Mouse (Mus musculus): ENCODE measurements around the gene Fam173a. TPM values are rescaled to one million over a fixed set of nuclear protein-coding genes. Genes with fewer than 3 reads are reported as not detected.

The Fam173a gene
- 140 and 190 TPM in 2 replicates for polyA plus RNA-seq (2012; rRNA removed)

GRCm38 (mm10) chr17:25792615-25793014 is at the start of gene Fam173a:
Gene Fam173a (minus strand): TSS chr17:25792901.

GRCm38 (mm10) chr17:25841117-25841880 is 48.6 kb upstream of the Fam173a start, which contains the start of gene Gm20683:
Gene Gm20683 (minus strand): TSS chr17:25841763.

GRCm38 (mm10) chr17:25837076-25837410 is 44.3 kb upstream of the Fam173a start, which contains the start of gene Rhbdl1:
Gene Rhbdl1 (minus strand): TSS chr17:25837295.

GRCm38 (mm10) chr17:25833291-25833663 is 40.6 kb upstream of the Fam173a start, which contains the start of gene Stub1:
Gene Stub1 (minus strand): TSS chr17:25833404.

DNA sequence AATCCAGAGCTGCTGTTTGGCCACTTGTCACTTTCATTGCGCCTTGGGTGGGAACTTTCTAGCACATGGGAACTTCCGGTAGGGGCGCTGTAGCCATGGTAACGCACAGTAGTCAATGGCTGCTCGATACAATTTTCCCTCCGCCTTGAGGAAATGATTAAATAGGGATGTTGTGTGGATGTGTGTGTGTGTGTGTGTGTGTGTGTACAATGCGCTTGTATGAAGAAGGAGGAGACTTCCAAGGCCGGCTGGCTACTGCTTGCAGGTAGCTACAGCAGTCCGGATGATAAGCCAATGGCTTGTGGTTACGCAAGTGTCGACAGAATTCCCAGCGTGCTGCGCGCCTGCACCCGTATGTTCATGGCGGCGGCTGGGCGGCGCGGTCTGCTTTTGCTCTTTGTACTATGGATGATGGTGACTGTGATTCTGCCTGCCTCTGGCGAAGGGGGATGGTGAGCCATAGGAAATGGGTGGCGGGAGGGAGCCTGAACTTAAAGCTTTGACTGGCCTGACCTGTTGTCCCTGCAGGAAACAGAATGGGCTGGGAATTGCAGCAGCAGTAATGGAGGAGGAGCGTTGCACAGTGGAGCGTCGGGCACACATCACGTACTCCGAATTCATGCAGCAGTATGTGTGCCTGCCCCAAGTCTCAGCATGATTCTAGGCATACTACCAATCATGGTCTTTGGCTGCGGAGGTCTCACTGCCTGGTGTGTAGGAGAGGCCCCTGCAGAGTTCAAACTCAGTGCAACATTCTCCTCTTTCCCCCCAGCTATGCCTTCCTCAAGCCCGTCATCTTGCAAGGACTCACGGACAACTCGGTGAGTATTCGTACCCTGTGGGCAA is 36.2 kb upstream of the Fam173a start, which contains the start of gene Jmjd8:
Gene Jmjd8 (plus strand): TSS at position 156 of the 846 bp plus-strand sequence.

GRCm38 (mm10) chr17:25823452-25823851 is 30.8 kb upstream of the Fam173a start, which contains the start of gene Wdr24:
Gene Wdr24 (plus strand): TSS chr17:25823627.

DNA sequence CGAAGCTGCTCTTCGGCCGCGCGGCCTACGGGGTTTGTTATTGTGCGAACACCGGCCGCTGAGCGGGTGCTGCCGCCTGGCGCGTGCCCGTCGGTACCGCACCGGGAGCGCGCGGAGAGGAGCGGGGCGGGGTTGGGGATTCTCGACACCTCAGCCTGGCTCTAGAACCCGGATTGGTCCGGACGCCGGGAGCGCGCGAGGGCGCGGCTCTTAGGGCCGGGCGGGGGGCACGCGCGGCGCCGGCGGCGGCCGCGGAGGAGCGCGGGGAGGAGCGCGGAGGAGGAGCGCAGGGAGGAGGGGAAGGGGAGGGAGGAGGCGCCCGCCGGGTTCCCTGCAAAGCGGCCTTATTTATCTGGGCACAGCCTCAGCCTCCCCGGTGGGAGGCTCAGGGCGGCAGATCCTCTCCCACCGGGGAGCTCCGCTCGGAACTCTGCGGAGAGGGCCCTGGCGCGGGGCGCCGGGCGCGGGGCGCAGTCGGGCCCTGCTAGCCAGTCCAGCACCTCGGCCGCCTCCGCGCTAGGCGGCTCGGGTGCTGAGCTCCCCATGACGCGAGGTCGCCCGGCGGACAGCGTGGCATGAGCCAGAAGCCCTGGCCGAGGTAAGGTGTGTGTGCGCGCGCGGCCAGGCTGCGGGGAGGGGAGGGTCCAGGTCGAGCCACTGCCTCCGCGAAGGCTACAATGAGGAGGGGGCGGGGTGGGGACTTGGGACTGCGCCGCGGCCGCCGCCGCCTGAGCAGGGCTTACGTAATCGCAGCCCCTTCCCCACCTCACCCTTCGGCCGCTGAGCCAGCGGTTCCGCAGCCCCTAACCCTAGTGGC is 16.3 kb upstream of the Fam173a start, which contains the start of gene Fbxl16:
Gene Fbxl16 (plus strand): TSS at position 297 of the 817 bp plus-strand sequence.

GRCm38 (mm10) chr17:25796951-25797369 is 4.3 kb upstream of the Fam173a start, which contains the start of gene Metrn:
Gene Metrn (minus strand): TSS chr17:25797136.

GRCm38 (mm10) chr17:25795609-25796092 is 3.0 kb upstream of the Fam173a start, which contains the start of gene AC134908.4:
Gene AC134908.4 (minus strand): TSS chr17:25795659.

DNA sequence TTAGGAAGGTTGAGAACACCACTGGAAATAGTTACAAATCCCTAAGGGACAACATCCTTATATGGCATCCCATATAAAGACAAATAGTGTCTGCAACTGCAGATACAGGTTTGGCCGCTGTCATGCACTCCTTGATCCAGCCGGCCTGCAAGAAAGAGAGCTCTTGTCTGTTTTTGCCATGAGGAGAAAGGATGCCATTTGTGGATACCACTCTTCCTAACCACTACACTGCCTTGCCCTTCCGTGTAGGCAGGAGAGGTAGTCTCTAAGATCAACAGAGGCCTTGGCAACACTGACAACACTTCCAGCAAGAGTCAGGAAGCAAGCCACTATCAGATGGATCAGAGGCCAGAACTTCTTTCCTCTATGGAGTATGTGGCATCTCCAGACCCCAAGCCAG is 6.4 kb downstream of the Fam173a start, which contains the start of gene Ccdc78:
Gene Ccdc78 (plus strand): TSS at position 301 of the 400 bp plus-strand sequence.

DNA sequence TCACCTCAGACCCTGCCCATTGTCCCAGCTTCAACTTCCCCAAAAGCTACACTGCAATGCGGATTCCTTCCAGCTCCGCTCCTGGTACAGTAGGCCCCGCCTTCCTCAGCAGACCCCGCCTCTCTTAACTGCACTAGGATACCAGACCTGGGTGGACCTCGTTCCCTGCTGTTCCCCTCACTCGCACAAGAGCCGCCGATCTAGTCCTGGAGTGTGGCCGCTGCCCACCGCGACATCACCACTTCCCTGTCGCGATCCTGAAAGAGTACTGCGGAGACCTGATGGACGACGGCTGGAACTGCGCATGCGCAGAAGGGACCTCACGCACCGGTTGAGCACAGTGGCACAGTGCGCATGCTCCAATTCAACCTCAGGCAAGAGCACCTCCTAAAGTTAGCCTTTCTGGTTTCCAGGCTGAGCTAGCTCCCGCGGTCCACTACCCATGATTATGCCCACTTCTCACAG is 7.4 kb downstream of the Fam173a start, which contains the start of gene Haghl:
Gene Haghl (minus strand): TSS at position 393 of the 465 bp plus-strand sequence.

GRCm38 (mm10) chr17:25773549-25774120 is 19.1 kb downstream of the Fam173a start, which contains the start of gene Narfl:
Gene Narfl (plus strand): TSS chr17:25773776.

DNA sequence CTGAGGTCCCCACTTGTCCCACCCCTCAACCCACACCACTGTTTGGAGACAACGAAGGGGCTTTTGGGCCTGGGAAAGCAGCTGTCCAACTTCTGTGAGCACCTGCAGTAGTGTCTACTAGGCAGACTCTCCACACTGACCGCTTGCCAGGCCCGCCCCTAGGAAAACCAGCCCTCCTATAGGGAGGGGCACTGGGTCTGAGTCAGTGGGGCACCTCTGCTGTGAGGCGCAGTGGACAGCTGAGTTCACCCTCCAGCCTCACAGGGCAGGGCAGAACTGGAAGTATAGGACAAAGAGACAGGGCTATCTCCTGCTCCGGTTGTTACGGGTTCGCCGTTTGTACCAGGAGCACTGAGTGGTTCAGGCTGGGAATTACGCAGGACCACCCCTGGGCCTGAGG is 38.5 kb downstream of the Fam173a start, which contains the start of gene Msln:
Gene Msln (minus strand): TSS at position 138 of the 400 bp plus-strand sequence.

Other genes starting within 250 kb of the Fam173a start
- 1.0 and 1.8 TPM in 2 replicates for gene Sox8, start 222.2 kb downstream of the Fam173a start, polyA plus RNA-seq (2012; rRNA removed)
- gene Lmf1, start 213.8 kb downstream of the Fam173a start, polyA plus RNA-seq (2012; rRNA removed): 20.6 and 23.5 TPM in 2 replicates
- gene Gng13, start 75.7 kb downstream of the Fam173a start, polyA plus RNA-seq (2012; rRNA removed): 0.17 and 0.48 TPM in 2 replicates
- gene Chtf18, start 65.5 kb downstream of the Fam173a start, polyA plus RNA-seq (2012; rRNA removed): 9.4 and 10.7 TPM in 2 replicates
- gene Rpusd1, start 65.2 kb downstream of the Fam173a start, polyA plus RNA-seq (2012; rRNA removed): 37.3 and 40.1 TPM in 2 replicates
- gene Mslnl, start 56.9 kb downstream of the Fam173a start, polyA plus RNA-seq (2012; rRNA removed): 0.59 and 0.60 TPM in 2 replicates
- 5.1 and 8.6 TPM in 2 replicates for gene Msln, start 38.5 kb downstream of the Fam173a start, polyA plus RNA-seq (2012; rRNA removed)
- 23.0 and 24.0 TPM in 2 replicates for gene Narfl, start 19.1 kb downstream of the Fam173a start, polyA plus RNA-seq (2012; rRNA removed)
- 42.7 and 47.9 TPM in 2 replicates for gene Haghl, start 7.2 kb downstream of the Fam173a start, polyA plus RNA-seq (2012; rRNA removed)
- gene Ccdc78, start 6.3 kb downstream of the Fam173a start, polyA plus RNA-seq (2012; rRNA removed): not detected in 2 replicates
- 0.90 and 1.5 TPM in 2 replicates for gene AC134908.4, start 2.8 kb upstream of the Fam173a start, polyA plus RNA-seq (2012; rRNA removed)
- gene Metrn, start 4.2 kb upstream of the Fam173a start, polyA plus RNA-seq (2012; rRNA removed): 30.8 and 45.3 TPM in 2 replicates
- 6.1 and 6.7 TPM in 2 replicates for gene Fbxl16, start 16.2 kb upstream of the Fam173a start, polyA plus RNA-seq (2012; rRNA removed)
- 41.6 and 47.1 TPM in 2 replicates for gene Wdr24, start 30.7 kb upstream of the Fam173a start, polyA plus RNA-seq (2012; rRNA removed)
- gene Jmjd8, start 36.0 kb upstream of the Fam173a start, polyA plus RNA-seq (2012; rRNA removed): 61.3 and 67.4 TPM in 2 replicates
- gene Stub1, start 40.5 kb upstream of the Fam173a start, polyA plus RNA-seq (2012; rRNA removed): 184 and 196 TPM in 2 replicates
- gene Rhbdl1, start 44.4 kb upstream of the Fam173a start, polyA plus RNA-seq (2012; rRNA removed): 20.1 and 27.0 TPM in 2 replicates
- 87.9 and 110 TPM in 2 replicates for gene Gm20683, start 48.9 kb upstream of the Fam173a start, polyA plus RNA-seq (2012; rRNA removed)
- gene Rhot2, start 52.0 kb upstream of the Fam173a start, polyA plus RNA-seq (2012; rRNA removed): 134 and 145 TPM in 2 replicates
- gene Wdr90, start 68.6 kb upstream of the Fam173a start, polyA plus RNA-seq (2012; rRNA removed): 31.9 and 49.4 TPM in 2 replicates
- 146 and 175 TPM in 2 replicates for gene Mcrip2, start 75.9 kb upstream of the Fam173a start, polyA plus RNA-seq (2012; rRNA removed)
- 300 and 336 TPM in 2 replicates for gene Mettl26, start 82.2 kb upstream of the Fam173a start, polyA plus RNA-seq (2012; rRNA removed)
- 1.6 and 2.1 TPM in 2 replicates for gene Wfikkn1, start 88.0 kb upstream of the Fam173a start, polyA plus RNA-seq (2012; rRNA removed)
- 53.2 and 56.8 TPM in 2 replicates for gene Rab40c, start 126.8 kb upstream of the Fam173a start, polyA plus RNA-seq (2012; rRNA removed)
- 111 and 122 TPM in 2 replicates for gene Pigq, start 152.0 kb upstream of the Fam173a start, polyA plus RNA-seq (2012; rRNA removed)
- not detected in 2 replicates for gene Nhlrc4, start 152.1 kb upstream of the Fam173a start, polyA plus RNA-seq (2012; rRNA removed)
- 0.10 TPM in 1 of 2 replicates, not detected in the other for gene A930017K11Rik, start 159.7 kb upstream of the Fam173a start, polyA plus RNA-seq (2012; rRNA removed)
- gene Capn15, start 192.9 kb upstream of the Fam173a start, polyA plus RNA-seq (2012; rRNA removed): 50.6 and 50.9 TPM in 2 replicates